Mouse (Mus musculus) forebrain, embryonic 14.5 days (tissue): Measurements from ENCODE around the gene Cacna1e. TPM values are rescaled to one million over a fixed set of nuclear protein-coding genes. Genes with fewer than 3 reads are reported as not detected.

Source experiments
- ATAC-seq: fragments of 200-750 bp; cut with Nextera tagmentation; 2 replicates; pipeline ENCODE4 v1.8.0; 2017; ENCODE audit warnings: mild to moderate bottlenecking, moderate library complexity
- DNase-seq: peaks from one replicate; pipeline ENCODE4 v3.0.0-alpha.2; 2015; ENCODE audit warnings: low spot score
- H3K27ac ChIP-seq: fragments of 300-500 bp; sonication (generic); 2 replicates; pipeline ENCODE4 v1.5.1; 2014; ENCODE audit warnings: low read depth, mild to moderate bottlenecking, control low read depth, low read length, moderate library complexity
- H3K27me3 ChIP-seq: fragments of 300-500 bp; sonication (generic); replicated peaks from 2 replicates; pipeline ENCODE4 v1.6.1; 2014; ENCODE audit warnings: low read length, control low read depth, mixed read lengths; ENCODE audit not compliant: control insufficient read depth, insufficient read depth
- H3K36me3 ChIP-seq: fragments of 300-500 bp; sonication (generic); 2 replicates; pipeline ENCODE4 v1.6.1; 2014; ENCODE audit warnings: low read length, control low read depth; ENCODE audit not compliant: control insufficient read depth, insufficient read depth
- H3K4me1 ChIP-seq: fragments of 300-500 bp; sonication (generic); 2 replicates; pipeline ENCODE4 v1.6.1; 2014; ENCODE audit warnings: antibody characterized with exemption, low read length, control low read depth; ENCODE audit not compliant: control insufficient read depth, insufficient read depth
- H3K4me2 ChIP-seq: fragments of 300-500 bp; sonication (generic); 2 replicates; pipeline ENCODE4 v1.6.1; 2014; ENCODE audit warnings: mild to moderate bottlenecking, control low read depth, low read length
- H3K4me3 ChIP-seq: fragments of 300-500 bp; sonication (generic); 2 replicates; pipeline ENCODE4 v1.5.1; 2014; ENCODE audit warnings: low read depth, low read length, control low read depth
- H3K9ac ChIP-seq: fragments of 300-500 bp; sonication (generic); 2 replicates; pipeline ENCODE4 v1.6.1; 2014; ENCODE audit warnings: mild to moderate bottlenecking, low read length, control low read depth, moderate library complexity
- H3K9me3 ChIP-seq: fragments of 300-500 bp; sonication (generic); replicated peaks from 2 replicates; pipeline ENCODE4 v1.6.1; 2016; ENCODE audit warnings: low read length, control low read depth, mixed read lengths; ENCODE audit not compliant: control insufficient read depth
- WGBS: fragments of 180-500 bp; shearing (Covaris S2); extraction: QIAGEN DNeasy Blood & Tissue Kit; methylation state at CpG from one replicate; pipeline ENCODE4 v1.1.7; 2014; 5-methylcytosine and 5-hydroxymethylcytosine counted together
- polyA plus RNA-seq: library from polyadenylated mRNA; unstranded; fragments of >200 nt; fragmentation: Nextera tagmentation; extraction: Ambion mirVana; gene quantifications from 2 replicates; pipeline ENCODE4 v1.2.1, GENCODE M21; 2014

Gene Cacna1e
- polyA plus RNA-seq, 1 experiment from 2014 or later, result 6.7 TPM

DNA sequence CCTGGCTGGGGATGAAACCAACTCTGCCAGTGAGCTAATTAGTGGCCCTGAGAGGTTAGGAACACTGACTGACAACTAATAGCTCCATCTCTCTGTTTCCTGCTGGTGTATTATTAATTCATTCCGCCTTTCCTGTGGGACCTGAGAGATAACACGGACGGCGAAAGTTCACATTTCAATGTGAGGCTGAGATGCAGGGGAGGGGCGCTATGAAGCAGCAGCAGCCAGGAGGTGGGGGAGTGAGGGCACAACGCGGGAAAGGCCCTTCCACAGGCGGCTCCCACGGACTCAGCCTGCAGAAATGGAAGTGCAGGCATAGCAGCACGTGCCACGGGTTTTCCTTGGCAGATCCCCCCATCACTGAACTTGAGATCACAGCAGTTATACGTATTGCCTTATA, 99.4 kb downstream of the Cacna1e start:
- no peak overlapping the region for H3K4me2 ChIP-seq
- H3K9ac ChIP-seq, result no peak overlapping the region
- no peak overlapping the region for H3K4me3 ChIP-seq
- no peak for ATAC-seq
- DNase-seq, result no peak
- 0 out of 2 replicates have a peak, but pooled peaks cover 4% of the 10 kb centered on the region for H3K27me3 ChIP-seq
- H3K36me3 ChIP-seq, result no peaks in the 10 kb centered on the region
- no peak overlapping the region for H3K27ac ChIP-seq
- 25% methylated on average over 12 of the region's 12 CpGs for WGBS
- 0 out of 2 replicates have a peak, but pooled peaks cover 3% of the 10 kb centered on the region for H3K4me1 ChIP-seq
- no peaks in the 10 kb centered on the region for H3K9me3 ChIP-seq

DNA sequence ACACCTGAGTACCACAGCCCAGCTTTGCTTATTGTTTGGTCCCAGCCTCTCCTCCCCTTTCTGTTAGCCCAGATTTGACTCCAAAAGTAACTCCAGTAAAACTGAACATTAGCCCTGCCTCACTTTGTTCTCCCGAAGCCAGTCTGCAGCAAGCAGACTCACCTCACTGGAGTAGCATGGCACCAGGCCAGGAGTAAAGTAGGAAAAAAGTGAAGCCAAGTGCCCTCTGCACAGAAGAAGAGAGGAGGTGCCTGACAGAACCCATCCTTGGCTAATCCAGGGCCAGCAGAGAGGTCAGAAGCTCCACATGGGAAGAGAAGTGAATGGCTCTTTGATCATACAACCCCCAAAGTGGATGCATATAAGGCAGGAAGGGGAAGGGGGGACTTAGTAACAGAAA, 100.8 kb downstream of the Cacna1e start:
- Histone ChIP-seq H3K36me3 (no peaks in the 10 kb centered on the region), H3K9me3 (no peaks in the 10 kb centered on the region), H3K4me2 (no peak overlapping the region), H3K27me3 (0 out of 2 replicates have a peak, but pooled peaks cover 4% of the 10 kb centered on the region), H3K4me3 (no peak overlapping the region), H3K27ac (no peak overlapping the region), H3K4me1 (0 out of 2 replicates have a peak, but pooled peaks cover 3% of the 10 kb centered on the region), H3K9ac (no peak overlapping the region)
- WGBS, result 71% methylated on average over 1 of the region's 1 CpGs
- DNase-seq (no peak), ATAC-seq (no peak)

- 69% methylated on average over 11 of the region's 11 CpGs for WGBS
- Histone ChIP-seq H3K9me3 (no peaks in the 10 kb centered on the region), H3K9ac (no peak overlapping the region)
These were observed 104.3 kb downstream of the Cacna1e start for GRCm38 (mm10) chr1:154779908-154780514.

DNA sequence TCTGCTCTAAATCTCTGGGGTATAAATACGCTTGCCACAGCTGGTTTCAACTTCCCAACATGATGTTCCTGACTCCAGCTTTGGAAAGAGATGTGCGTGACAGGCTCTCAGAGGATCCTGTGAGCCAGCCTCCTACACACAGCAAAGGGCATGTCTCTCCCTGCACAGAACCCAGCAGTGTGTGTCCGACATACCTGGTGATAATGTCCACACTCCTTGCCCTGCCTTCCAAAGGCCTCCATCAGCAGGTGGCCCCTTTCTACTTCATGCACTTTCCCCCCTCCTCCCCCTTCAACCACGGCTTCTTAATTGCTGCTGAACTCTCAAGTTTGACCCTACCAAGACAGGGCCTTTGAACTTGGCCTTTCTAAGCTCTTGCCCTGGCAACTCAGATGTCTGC, 108.0 kb downstream of the Cacna1e start:
- DNase-seq (no peak), ATAC-seq (no peak)
- Histone ChIP-seq H3K4me2 (no peak overlapping the region), H3K4me1 (no peaks in the 10 kb centered on the region), H3K9me3 (no peaks in the 10 kb centered on the region), H3K27ac (no peak overlapping the region), H3K27me3 (no peaks in the 10 kb centered on the region), H3K4me3 (no peak overlapping the region), H3K36me3 (no peaks in the 10 kb centered on the region), H3K9ac (no peak overlapping the region)
- WGBS, result 69% methylated on average over 4 of the region's 4 CpGs

More at GRCm38 (mm10) chr1:154779908-154780514, 104.3 kb downstream of the Cacna1e start:
- no peak for DNase-seq
- Histone ChIP-seq H3K36me3 (no peaks in the 10 kb centered on the region), H3K27ac (no peak overlapping the region), H3K4me2 (no peak overlapping the region), H3K4me1 (no peaks in the 10 kb centered on the region), H3K4me3 (no peak overlapping the region), H3K27me3 (0 out of 2 replicates have a peak, but pooled peaks cover 4% of the 10 kb centered on the region)
- ATAC-seq, result no peak

- Histone ChIP-seq H3K27me3 (no peaks in the 10 kb centered on the region), H3K9me3 (no peaks in the 10 kb centered on the region), H3K4me2 (no peak overlapping the region), H3K27ac (no peak overlapping the region), H3K4me1 (no peaks in the 10 kb centered on the region), H3K4me3 (no peak overlapping the region), H3K36me3 (no peaks in the 10 kb centered on the region), H3K9ac (no peak overlapping the region)
- DNase-seq (no peak), ATAC-seq (no peak)
- 92% methylated on average over 3 of the region's 3 CpGs for WGBS
These were observed 109.8 kb downstream of the Cacna1e start for GRCm38 (mm10) chr1:154774468-154774867.

DNA sequence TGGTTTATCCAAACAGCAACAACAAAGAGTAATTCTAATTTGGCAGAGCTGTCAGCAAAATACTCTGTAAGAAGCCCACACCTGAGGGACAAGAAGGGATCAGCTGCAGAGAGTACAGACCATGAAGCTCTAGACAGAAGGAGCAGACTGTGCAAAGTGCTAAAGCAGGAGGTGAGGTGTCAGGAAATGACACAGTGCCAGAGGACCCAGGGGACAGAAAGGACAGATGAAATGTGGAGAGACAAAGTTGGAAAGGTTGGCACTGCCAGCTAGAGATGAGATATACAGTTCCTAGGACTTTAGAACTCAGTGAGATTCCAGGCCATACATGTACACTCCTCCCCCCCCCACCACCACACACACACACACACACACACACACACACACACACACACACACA, 113.2 kb downstream of the Cacna1e start:
- DNase-seq, result no peak
- Histone ChIP-seq H3K4me1 (no peaks in the 10 kb centered on the region), H3K4me2 (no peak overlapping the region), H3K9ac (no peak overlapping the region), H3K27ac (no peak overlapping the region), H3K9me3 (no peaks in the 10 kb centered on the region), H3K36me3 (no peaks in the 10 kb centered on the region), H3K4me3 (no peak overlapping the region), H3K27me3 (no peaks in the 10 kb centered on the region)
- ATAC-seq, result no peak

DNA sequence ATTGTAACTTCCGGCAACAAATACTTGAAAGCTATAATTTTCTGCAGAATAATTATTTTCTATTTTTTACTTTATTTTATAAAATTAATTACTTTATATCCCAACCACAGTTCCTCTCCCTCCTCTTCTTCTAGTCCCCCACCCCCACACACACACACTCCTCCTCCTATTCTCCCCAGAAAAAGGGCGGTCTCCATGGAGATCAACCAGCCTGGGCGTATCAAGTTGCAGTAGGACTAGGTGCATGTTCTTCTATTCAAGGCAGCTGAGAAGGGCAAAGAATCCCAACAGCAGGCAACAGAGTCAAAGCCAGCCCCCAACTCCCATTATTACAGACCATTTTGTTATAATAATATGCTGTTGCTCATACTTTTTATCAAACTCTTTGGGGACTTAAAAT, 113.8 kb downstream of the Cacna1e start:
- ATAC-seq (no peak), DNase-seq (no peak)
- Histone ChIP-seq H3K4me2 (no peak overlapping the region), H3K9ac (no peak overlapping the region), H3K9me3 (no peaks in the 10 kb centered on the region), H3K27ac (no peak overlapping the region), H3K4me1 (no peaks in the 10 kb centered on the region), H3K36me3 (no peaks in the 10 kb centered on the region), H3K27me3 (no peaks in the 10 kb centered on the region), H3K4me3 (no peak overlapping the region)
- 37% methylated on average over 3 of the region's 3 CpGs for WGBS

GRCm38 (mm10) chr1:154763132-154763531, 121.2 kb downstream of the Cacna1e start:
- DNase-seq, result no peak
- Histone ChIP-seq H3K36me3 (no peaks in the 10 kb centered on the region), H3K4me2 (no peak overlapping the region), H3K9me3 (no peaks in the 10 kb centered on the region), H3K27me3 (no peaks in the 10 kb centered on the region), H3K4me3 (no peak overlapping the region), H3K4me1 (no peaks in the 10 kb centered on the region), H3K9ac (no peak overlapping the region), H3K27ac (no peak overlapping the region)
- 25% methylated on average over 4 of the region's 4 CpGs for WGBS
- ATAC-seq, result no peak

GRCm38 (mm10) chr1:154752081-154752480, 132.2 kb downstream of the Cacna1e start:
- Histone ChIP-seq H3K4me3 (no peak overlapping the region), H3K9me3 (no peaks in the 10 kb centered on the region), H3K27ac (no peak overlapping the region), H3K4me2 (no peak overlapping the region), H3K9ac (no peak overlapping the region), H3K27me3 (no peaks in the 10 kb centered on the region), H3K36me3 (no peaks in the 10 kb centered on the region), H3K4me1 (no peaks in the 10 kb centered on the region)
- ATAC-seq (no peak), DNase-seq (no peak)
- WGBS, result 70% methylated on average over 2 of the region's 2 CpGs
